Mouse (Mus musculus): Measurements from ENCODE around the gene Olfr1124. TPM values are rescaled to one million over a fixed set of nuclear protein-coding genes. Genes with fewer than 3 reads are reported as not detected.

The Olfr1124 gene
- not detected in 2 replicates for polyA plus RNA-seq (2012; rRNA removed)

DNA sequence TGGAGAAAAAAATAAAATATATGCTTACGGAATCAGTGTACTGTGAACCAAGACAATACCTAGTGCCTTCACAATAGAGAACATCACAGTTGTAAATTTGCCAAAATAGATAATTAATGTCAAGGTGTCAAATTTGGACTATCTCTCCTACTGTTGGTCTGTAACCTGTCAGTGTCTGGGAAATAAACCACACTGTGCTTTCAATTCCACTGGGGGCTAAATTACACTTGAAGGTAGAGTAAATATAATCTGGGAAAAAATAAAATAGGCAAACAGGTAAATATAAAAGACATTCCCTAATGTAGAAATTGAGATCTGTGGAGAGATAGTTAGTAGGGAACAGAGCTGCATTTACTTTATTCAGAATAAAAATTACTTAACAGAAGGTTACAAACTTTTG is at the start of gene Olfr1124:
TSS of gene Olfr1124 (plus strand) at position 301 of the 400 bp plus-strand sequence.

DNA sequence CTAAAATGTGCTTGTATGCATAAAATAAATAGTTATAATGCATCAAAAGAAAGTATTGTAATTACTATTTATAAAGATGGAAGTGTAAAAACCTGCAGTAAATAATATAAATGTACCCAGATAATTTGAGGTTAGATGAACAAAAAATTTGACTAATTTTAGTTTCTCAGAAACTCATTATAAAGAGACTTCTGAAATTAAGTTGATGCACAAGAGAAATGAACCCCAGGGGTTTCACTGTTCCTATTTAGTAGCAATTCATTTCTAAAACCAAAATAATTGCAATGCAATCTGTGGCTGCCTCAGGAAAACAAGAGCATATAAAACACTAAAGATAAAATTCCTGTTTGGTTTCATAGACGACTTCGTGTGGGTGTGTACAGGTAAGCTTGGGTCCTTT is 44.5 kb upstream of the Olfr1124 start, which contains the start of gene Olfr1122:
TSS of gene Olfr1122 (plus strand) at position 301 of the 400 bp plus-strand sequence.

GRCm38 (mm10) chr2:87416335-87416734 is 13.7 kb upstream of the Olfr1124 start, which contains the start of gene Olfr1123:
TSS of gene Olfr1123 (plus strand) at chr2:87416635.

GRCm38 (mm10) chr2:87453662-87454061 is 23.6 kb downstream of the Olfr1124 start, which contains the start of gene Olfr1126:
TSS of gene Olfr1126 (plus strand) at chr2:87453962.

Other genes with a start within 250 kb of the Olfr1124 start
- gene Olfr1112, start 242.5 kb upstream of the Olfr1124 start, polyA plus RNA-seq (2012; rRNA removed): not detected in 2 replicates
- gene Olfr1113, start 221.3 kb upstream of the Olfr1124 start, polyA plus RNA-seq (2012; rRNA removed): not detected in 2 replicates
- not detected in 2 replicates for gene Olfr1115, start 182.3 kb upstream of the Olfr1124 start, polyA plus RNA-seq (2012; rRNA removed)
- gene Olfr1116, start 162.7 kb upstream of the Olfr1124 start, polyA plus RNA-seq (2012; rRNA removed): not detected in 2 replicates
- gene Olfr1118, start 122.7 kb upstream of the Olfr1124 start, polyA plus RNA-seq (2012; rRNA removed): not detected in 2 replicates
- gene Olfr1120, start 75.5 kb upstream of the Olfr1124 start, polyA plus RNA-seq (2012; rRNA removed): not detected in 2 replicates
- not detected in 2 replicates for gene Olfr1121, start 60.4 kb upstream of the Olfr1124 start, polyA plus RNA-seq (2012; rRNA removed)
- not detected in 2 replicates for gene Olfr1122, start 44.4 kb upstream of the Olfr1124 start, polyA plus RNA-seq (2012; rRNA removed)
- not detected in 2 replicates for gene Olfr1123, start 13.6 kb upstream of the Olfr1124 start, polyA plus RNA-seq (2012; rRNA removed)
- not detected in 2 replicates for gene Olfr1126, start 23.7 kb downstream of the Olfr1124 start, polyA plus RNA-seq (2012; rRNA removed)
- not detected in 2 replicates for gene Pramel7, start 66.8 kb downstream of the Olfr1124 start, polyA plus RNA-seq (2012; rRNA removed)
- not detected in 2 replicates for gene Pramel6, start 76.3 kb downstream of the Olfr1124 start, polyA plus RNA-seq (2012; rRNA removed)
- gene Olfr153, start 101.5 kb downstream of the Olfr1124 start, polyA plus RNA-seq (2012; rRNA removed): not detected in 2 replicates
- not detected in 2 replicates for gene Olfr1128, start 115.3 kb downstream of the Olfr1124 start, polyA plus RNA-seq (2012; rRNA removed)
- gene Olfr1129, start 143.6 kb downstream of the Olfr1124 start, polyA plus RNA-seq (2012; rRNA removed): not detected in 2 replicates
- not detected in 2 replicates for gene Olfr1130, start 175.9 kb downstream of the Olfr1124 start, polyA plus RNA-seq (2012; rRNA removed)
- gene Olfr1131, start 196.8 kb downstream of the Olfr1124 start, polyA plus RNA-seq (2012; rRNA removed): not detected in 2 replicates
- not detected in 2 replicates for gene Olfr1132, start 207.3 kb downstream of the Olfr1124 start, polyA plus RNA-seq (2012; rRNA removed)
- not detected in 2 replicates for gene Olfr1133, start 217.1 kb downstream of the Olfr1124 start, polyA plus RNA-seq (2012; rRNA removed)
- gene Olfr1134, start 228.2 kb downstream of the Olfr1124 start, polyA plus RNA-seq (2012; rRNA removed): not detected in 2 replicates
- not detected in 2 replicates for gene Olfr1135, start 243.4 kb downstream of the Olfr1124 start, polyA plus RNA-seq (2012; rRNA removed)

All from central nervous system, embryonic 18 days (tissue).